Mouse (Mus musculus): ENCODE measurements at regions not wholly inside any gene's neighbourhood (a gene's known extent, or its start where the extent isn't known, plus 50 kb on each side); places are given as distances from the start of the nearest gene placed in this dataset.
A peak's percentile ranks its signal among the peaks of the same experiment; 100 is the strongest.

DNA sequence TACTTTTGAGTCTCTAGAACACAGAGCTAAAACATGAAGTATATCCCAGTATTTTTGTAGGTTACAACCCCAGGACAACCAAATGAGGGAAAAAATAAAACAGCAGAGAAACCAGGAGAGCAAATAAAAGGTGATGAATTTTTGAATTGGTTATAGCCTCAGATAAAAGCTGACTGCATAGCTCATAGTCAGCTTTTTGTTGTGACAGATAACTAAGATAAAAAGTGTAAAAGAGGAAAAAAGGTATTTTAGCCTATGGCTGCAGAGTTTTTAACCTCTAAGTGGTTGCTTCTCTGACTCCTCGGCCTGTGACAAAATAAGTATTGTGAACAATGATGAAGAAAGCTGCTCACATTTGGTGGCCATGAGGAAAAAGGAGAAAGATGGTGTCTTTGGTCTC is 111.6 kb upstream of the Tbc1d5 start:
- Histone ChIP-seq H3K36me3 (no peaks in the 10 kb centered on the region), H3K4me1 (no peaks in the 10 kb centered on the region), H3K27me3 (no peaks in the 10 kb centered on the region), H3K9me3 (no peaks in the 10 kb centered on the region), H3K9ac (replicated peaks) (no peak overlapping the region), H3K27ac (replicated peaks) (no peak overlapping the region), H3K4me3 (no peak overlapping the region), H3K4me2 (replicated peaks) (no peak overlapping the region)
- ATAC-seq (ENCODE audit: low FRiP score, low read depth) = no peak
- 100% methylated on average over 1 of the region's 1 CpGs for WGBS

GRCm38 (mm10) chr17:51288751-51289150 is 109.6 kb upstream of the Tbc1d5 start:
- no peaks in the 10 kb centered on the region for H3K4me1 ChIP-seq
- H3K27ac ChIP-seq (replicated peaks) = no peak overlapping the region
- H3K4me2 ChIP-seq (replicated peaks) = no peak overlapping the region
- no peak overlapping the region for H3K9ac ChIP-seq (replicated peaks)
- no peak overlapping the region for H3K4me3 ChIP-seq
- WGBS = 73% methylated on average over 7 of the region's 7 CpGs
- no peaks in the 10 kb centered on the region for H3K9me3 ChIP-seq
- no peak for ATAC-seq (ENCODE audit: low FRiP score, low read depth)
- no peaks in the 10 kb centered on the region for H3K36me3 ChIP-seq
- no peaks in the 10 kb centered on the region for H3K27me3 ChIP-seq

DNA sequence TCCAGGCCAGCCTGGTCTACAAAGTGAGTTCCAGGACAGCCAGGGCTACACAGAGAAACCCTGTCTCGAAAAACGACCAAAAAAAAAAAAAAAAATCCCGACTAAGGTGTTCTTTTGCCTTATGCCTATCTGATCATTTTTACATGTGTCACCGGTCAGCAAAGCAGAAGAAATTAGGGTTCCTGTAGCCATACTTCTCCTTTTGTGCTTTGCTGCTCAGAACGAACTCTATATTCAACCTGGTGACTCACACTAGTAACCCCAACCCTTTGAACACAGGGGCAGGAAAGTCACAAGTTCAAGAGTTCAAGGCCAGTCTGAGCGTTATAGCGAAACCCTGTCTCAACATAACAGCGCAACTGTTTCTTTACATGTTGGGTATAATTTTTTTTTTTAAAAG is 108.7 kb upstream of the Tbc1d5 start:
- 87% methylated on average over 8 of the region's 8 CpGs for whole genome bisulfite sequencing
- Histone ChIP-seq H3K4me1 (no peaks in the 10 kb centered on the region), H3K4me2 (replicated peaks) (no peak overlapping the region), H3K27ac (replicated peaks) (no peak overlapping the region), H3K9me3 (no peaks in the 10 kb centered on the region), H3K36me3 (no peaks in the 10 kb centered on the region), H3K4me3 (no peak overlapping the region), H3K9ac (replicated peaks) (no peak overlapping the region), H3K27me3 (no peaks in the 10 kb centered on the region)
- ATAC-seq (ENCODE audit: low FRiP score, low read depth) = no peak

DNA sequence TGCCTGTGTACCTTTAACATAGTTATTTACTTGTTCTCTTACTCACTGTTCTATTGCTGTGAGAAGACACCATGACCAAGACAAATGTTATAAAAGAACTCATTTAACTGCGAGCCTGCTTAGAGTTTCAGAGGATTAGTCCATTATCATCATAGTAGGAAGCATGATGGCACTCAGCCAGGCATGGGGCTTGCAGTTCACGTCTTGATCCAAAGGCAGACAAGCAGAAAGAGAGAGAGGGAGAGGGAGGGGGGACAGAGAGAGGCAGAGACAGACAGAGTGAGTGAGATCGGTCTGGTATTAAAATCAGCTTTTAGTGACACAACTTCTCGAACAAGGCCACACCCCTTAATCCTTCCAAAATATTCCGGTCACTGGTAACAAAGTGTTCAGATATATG is 106.2 kb upstream of the Tbc1d5 start:
- Histone ChIP-seq H3K4me3 (no peak overlapping the region), H3K9me3 (no peaks in the 10 kb centered on the region), H3K27me3 (no peaks in the 10 kb centered on the region), H3K4me2 (replicated peaks) (no peak overlapping the region), H3K4me1 (no peaks in the 10 kb centered on the region), H3K27ac (replicated peaks) (no peak overlapping the region), H3K9ac (replicated peaks) (no peak overlapping the region), H3K36me3 (no peaks in the 10 kb centered on the region)
- 0 out of 2 replicates have a peak, but pooled peaks have one; percentile 56 for ATAC-seq (ENCODE audit: low FRiP score, low read depth)
- WGBS = 62% methylated on average over 5 of the region's 5 CpGs

GRCm38 (mm10) chr17:51278771-51279170 is 99.6 kb upstream of the Tbc1d5 start:
- H3K9ac ChIP-seq (replicated peaks) = no peak overlapping the region
- no peaks in the 10 kb centered on the region for H3K4me1 ChIP-seq
- H3K4me3 ChIP-seq = no peak overlapping the region
- no peaks in the 10 kb centered on the region for H3K27me3 ChIP-seq
- no peak overlapping the region for H3K4me2 ChIP-seq (replicated peaks)
- H3K9me3 ChIP-seq = no peaks in the 10 kb centered on the region
- H3K27ac ChIP-seq (replicated peaks) = no peak overlapping the region
- WGBS = 86% methylated on average over 7 of the region's 7 CpGs
- H3K36me3 ChIP-seq = no peaks in the 10 kb centered on the region
- ATAC-seq (ENCODE audit: low FRiP score, low read depth) = no peak

- WGBS = 87% methylated on average over 2 of the region's 2 CpGs
- no peak for ATAC-seq (ENCODE audit: low FRiP score, low read depth)
- H3K4me2 ChIP-seq (replicated peaks) = no peak overlapping the region
- no peaks in the 10 kb centered on the region for H3K4me1 ChIP-seq
- no peaks in the 10 kb centered on the region for H3K36me3 ChIP-seq
- no peak overlapping the region for H3K4me3 ChIP-seq
- no peaks in the 10 kb centered on the region for H3K9me3 ChIP-seq
- H3K9ac ChIP-seq (replicated peaks) = no peak overlapping the region
- H3K27me3 ChIP-seq = no peaks in the 10 kb centered on the region
- no peak overlapping the region for H3K27ac ChIP-seq (replicated peaks)
Measured at GRCm38 (mm10) chr17:51278094-51278493, 98.9 kb upstream of the Tbc1d5 start.

GRCm38 (mm10) chr17:51277161-51277560 is 98.0 kb upstream of the Tbc1d5 start:
- no peak overlapping the region for H3K27ac ChIP-seq (replicated peaks)
- no peak overlapping the region for H3K4me3 ChIP-seq
- H3K9ac ChIP-seq (replicated peaks) = no peak overlapping the region
- H3K27me3 ChIP-seq = no peaks in the 10 kb centered on the region
- no peaks in the 10 kb centered on the region for H3K4me1 ChIP-seq
- no peaks in the 10 kb centered on the region for H3K36me3 ChIP-seq
- no peaks in the 10 kb centered on the region for H3K9me3 ChIP-seq
- ATAC-seq (ENCODE audit: low FRiP score, low read depth) = no peak
- no peak overlapping the region for H3K4me2 ChIP-seq (replicated peaks)

GRCm38 (mm10) chr17:51272025-51272424 is 92.9 kb upstream of the Tbc1d5 start:
- Histone ChIP-seq H3K36me3 (no peaks in the 10 kb centered on the region), H3K9me3 (no peaks in the 10 kb centered on the region), H3K9ac (replicated peaks) (no peak overlapping the region), H3K27ac (replicated peaks) (no peak overlapping the region), H3K4me2 (replicated peaks) (no peak overlapping the region), H3K27me3 (no peaks in the 10 kb centered on the region), H3K4me1 (no peaks in the 10 kb centered on the region), H3K4me3 (no peak overlapping the region)
- WGBS = 91% methylated on average over 1 of the region's 1 CpGs
- no peak for ATAC-seq (ENCODE audit: low FRiP score, low read depth)

DNA sequence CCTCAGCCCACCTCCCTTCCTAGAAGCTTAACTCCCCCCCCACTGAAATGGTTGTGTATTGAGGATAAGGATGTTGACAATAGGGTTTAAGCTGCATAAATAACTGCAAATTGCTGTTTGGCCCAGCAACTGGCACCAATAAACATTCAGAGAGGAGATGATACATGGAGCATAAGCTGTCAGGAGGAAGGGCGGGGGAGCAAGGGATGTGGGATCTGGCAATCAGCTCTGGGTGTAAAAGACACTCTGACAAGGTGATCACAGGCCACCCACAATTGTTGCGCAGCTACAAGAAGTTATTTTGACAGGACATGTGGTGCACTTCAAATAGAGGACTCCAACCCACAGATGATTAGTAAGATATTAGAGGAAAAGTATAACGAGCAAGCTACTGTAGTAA is 83.8 kb upstream of the Tbc1d5 start:
- Histone ChIP-seq H3K9ac (replicated peaks) (no peak overlapping the region), H3K27me3 (no peaks in the 10 kb centered on the region), H3K4me1 (peaks cover 6% of the 10 kb centered on the region; the same call in 1 of the 2 replicates), H3K27ac (replicated peaks) (no peak overlapping the region), H3K36me3 (no peaks in the 10 kb centered on the region), H3K9me3 (no peaks in the 10 kb centered on the region), H3K4me3 (no peak overlapping the region), H3K4me2 (replicated peaks) (no peak overlapping the region)
- WGBS = 37% methylated on average over 3 of the region's 3 CpGs
- ATAC-seq (ENCODE audit: low FRiP score, low read depth) = no peak

DNA sequence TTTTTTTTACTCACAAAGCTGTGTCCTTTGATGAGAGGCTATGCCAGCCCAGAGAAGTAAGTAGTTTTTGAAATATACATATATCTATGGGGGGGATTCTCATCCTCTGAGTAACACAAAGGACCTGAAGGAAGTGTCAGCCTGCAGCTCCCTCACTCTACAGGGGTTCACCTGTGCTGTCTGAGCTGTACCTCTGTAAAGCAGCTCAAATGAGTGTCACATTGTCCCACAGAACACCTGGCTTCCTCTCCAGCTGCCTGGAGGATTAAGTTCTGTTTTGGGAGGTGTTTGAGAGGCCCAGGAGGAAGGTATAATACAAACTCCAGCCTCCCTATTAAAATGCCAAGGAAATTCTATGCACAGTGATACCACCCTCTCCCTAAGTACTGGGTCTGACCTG is 83.3 kb upstream of the Tbc1d5 start:
- H3K9ac ChIP-seq (replicated peaks) = no peak overlapping the region
- no peaks in the 10 kb centered on the region for H3K36me3 ChIP-seq
- no peak overlapping the region for H3K4me2 ChIP-seq (replicated peaks)
- ATAC-seq (ENCODE audit: low FRiP score, low read depth) = no peak
- H3K9me3 ChIP-seq = no peaks in the 10 kb centered on the region
- no peak overlapping the region for H3K27ac ChIP-seq (replicated peaks)
- H3K4me3 ChIP-seq = no peak overlapping the region
- H3K27me3 ChIP-seq = no peaks in the 10 kb centered on the region
- peaks cover 6% of the 10 kb centered on the region; the same call in 1 of the 2 replicates for H3K4me1 ChIP-seq

- H3K27me3 ChIP-seq = no peaks in the 10 kb centered on the region
- no peak overlapping the region for H3K4me2 ChIP-seq (replicated peaks)
- WGBS = 86% methylated on average over 5 of the region's 5 CpGs
- no peak overlapping the region for H3K9ac ChIP-seq (replicated peaks)
- H3K27ac ChIP-seq (replicated peaks) = no peak overlapping the region
- ATAC-seq (ENCODE audit: low FRiP score, low read depth) = no peak
- no peaks in the 10 kb centered on the region for H3K36me3 ChIP-seq
- H3K9me3 ChIP-seq = no peaks in the 10 kb centered on the region
- H3K4me3 ChIP-seq = no peak overlapping the region
- H3K4me1 ChIP-seq = peaks cover 6% of the 10 kb centered on the region; the same call in 1 of the 2 replicates
Measured at GRCm38 (mm10) chr17:51258316-51258715, 79.2 kb upstream of the Tbc1d5 start.

GRCm38 (mm10) chr17:51248543-51248942 is 69.4 kb upstream of the Tbc1d5 start:
- H3K9ac ChIP-seq (replicated peaks) = no peak overlapping the region
- H3K4me3 ChIP-seq = no peak overlapping the region
- no peaks in the 10 kb centered on the region for H3K9me3 ChIP-seq
- H3K4me2 ChIP-seq (replicated peaks) = no peak overlapping the region
- H3K36me3 ChIP-seq = no peaks in the 10 kb centered on the region
- no peak overlapping the region for H3K27ac ChIP-seq (replicated peaks)
- 84% methylated on average over 6 of the region's 6 CpGs for WGBS
- no peaks in the 10 kb centered on the region for H3K27me3 ChIP-seq
- ATAC-seq (ENCODE audit: low FRiP score, low read depth) = no peak
- no peaks in the 10 kb centered on the region for H3K4me1 ChIP-seq

DNA sequence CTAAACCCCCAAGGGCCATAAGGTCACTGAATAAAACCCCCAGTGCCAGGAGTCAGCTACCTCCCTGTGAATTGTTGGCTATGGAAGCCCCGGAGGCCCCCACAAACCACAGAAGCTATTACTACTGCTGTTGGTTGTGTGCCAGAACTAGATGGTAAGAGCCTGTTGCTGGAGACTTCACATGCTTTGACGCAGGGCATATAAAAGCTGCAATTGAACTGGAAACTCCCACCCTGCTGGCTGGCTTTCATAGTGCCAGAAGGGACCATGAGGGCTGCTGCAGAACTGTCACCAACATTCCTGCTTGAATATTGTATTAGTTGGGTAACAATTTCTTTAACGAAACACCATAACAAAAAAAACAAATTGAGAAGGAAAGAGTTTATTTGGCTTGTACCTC is 66.9 kb upstream of the Tbc1d5 start:
- H3K4me2 ChIP-seq (replicated peaks) = no peak overlapping the region
- WGBS = 89% methylated on average over 3 of the region's 3 CpGs

More for the DNA sequence above, 66.9 kb upstream of the Tbc1d5 start:
- H3K27me3 ChIP-seq = no peaks in the 10 kb centered on the region
- ATAC-seq (ENCODE audit: low FRiP score, low read depth) = no peak
- no peak overlapping the region for H3K4me3 ChIP-seq
- no peak overlapping the region for H3K9ac ChIP-seq (replicated peaks)
- H3K9me3 ChIP-seq = no peaks in the 10 kb centered on the region
- H3K4me1 ChIP-seq = no peaks in the 10 kb centered on the region
- H3K27ac ChIP-seq (replicated peaks) = no peak overlapping the region
- no peaks in the 10 kb centered on the region for H3K36me3 ChIP-seq
